Mouse (Mus musculus): ENCODE measurements around the gene Kirrel3. TPM values are rescaled to one million over a fixed set of nuclear protein-coding genes. Genes with fewer than 3 reads are reported as not detected.

The Kirrel3 gene
- polyA plus RNA-seq, 1 experiment, result not detected

DNA sequence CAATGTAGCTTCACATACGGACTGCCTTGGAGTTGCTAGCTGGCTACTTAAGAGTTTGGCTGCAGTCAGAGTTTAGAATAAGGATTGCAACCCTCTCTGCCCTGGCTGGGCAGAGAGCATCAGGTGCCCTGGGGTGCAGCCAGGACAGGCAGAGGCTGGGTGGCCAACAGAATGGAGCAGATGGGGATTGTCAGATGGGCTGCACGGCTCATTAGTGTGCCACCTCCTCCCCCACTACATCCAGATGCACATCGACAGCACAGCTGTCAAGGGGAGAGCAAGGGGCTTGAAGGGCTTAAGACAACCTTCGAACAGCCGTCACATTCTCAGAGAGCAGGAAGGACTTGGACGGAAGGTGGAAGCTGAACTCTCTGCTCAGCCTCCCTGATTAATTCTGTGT is 177.7 kb downstream of the Kirrel3 start:
- H3K4me1 ChIP-seq (ENCODE audit: control insufficient read depth, insufficient read depth, insufficient read length, low read length), result no peaks in the 10 kb centered on the region
- H3K4me3 ChIP-seq (ENCODE audit: insufficient read depth, low read depth, low read length), result no peak overlapping the region
- no peak overlapping the region for H3K27ac ChIP-seq (replicated peaks; ENCODE audit: low read depth, low read length)

- Histone ChIP-seq H3K27ac (replicated peaks; ENCODE audit: low read depth, low read length) (no peak overlapping the region), H3K4me1 (ENCODE audit: control insufficient read depth, insufficient read depth, insufficient read length, low read length) (no peaks in the 10 kb centered on the region), H3K4me3 (ENCODE audit: insufficient read depth, low read depth, low read length) (no peak overlapping the region)
Measured at GRCm38 (mm10) chr9:34665361-34666129, 179.9 kb downstream of the Kirrel3 start.

GRCm38 (mm10) chr9:34667182-34667581 is 181.5 kb downstream of the Kirrel3 start:
- H3K4me3 ChIP-seq (ENCODE audit: insufficient read depth, low read depth, low read length), result no peak overlapping the region
- H3K27ac ChIP-seq (replicated peaks; ENCODE audit: low read depth, low read length), result no peak overlapping the region
- no peaks in the 10 kb centered on the region for H3K4me1 ChIP-seq (ENCODE audit: control insufficient read depth, insufficient read depth, insufficient read length, low read length)

GRCm38 (mm10) chr9:34670906-34671305 is 185.2 kb downstream of the Kirrel3 start:
- Histone ChIP-seq H3K4me1 (ENCODE audit: control insufficient read depth, insufficient read depth, insufficient read length, low read length) (no peaks in the 10 kb centered on the region), H3K27ac (replicated peaks; ENCODE audit: low read depth, low read length) (no peak overlapping the region), H3K4me3 (ENCODE audit: insufficient read depth, low read depth, low read length) (no peak overlapping the region)

DNA sequence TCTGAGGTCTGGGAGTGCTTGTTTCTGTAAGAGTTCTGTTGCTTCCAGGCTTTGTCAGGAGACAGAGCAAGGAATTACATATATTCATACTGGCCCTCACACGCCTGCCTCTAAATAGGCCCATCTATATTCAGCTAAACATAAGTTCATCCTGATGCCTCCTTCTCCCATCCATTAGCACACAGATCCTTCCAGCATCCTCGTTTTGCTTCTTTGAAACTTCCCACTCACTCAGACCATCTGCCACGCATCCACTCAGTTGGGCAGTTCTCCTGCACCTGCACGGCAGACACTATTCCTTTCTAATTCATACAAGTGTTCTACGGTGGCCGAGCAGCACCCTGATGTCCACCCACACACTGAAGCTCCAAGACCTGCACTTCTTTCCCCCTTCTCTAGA is 201.1 kb downstream of the Kirrel3 start:
- H3K27ac ChIP-seq (replicated peaks; ENCODE audit: low read depth, low read length), result no peak overlapping the region
- no peak overlapping the region for H3K4me3 ChIP-seq (ENCODE audit: insufficient read depth, low read depth, low read length)
- H3K4me1 ChIP-seq (ENCODE audit: control insufficient read depth, insufficient read depth, insufficient read length, low read length), result no peaks in the 10 kb centered on the region

DNA sequence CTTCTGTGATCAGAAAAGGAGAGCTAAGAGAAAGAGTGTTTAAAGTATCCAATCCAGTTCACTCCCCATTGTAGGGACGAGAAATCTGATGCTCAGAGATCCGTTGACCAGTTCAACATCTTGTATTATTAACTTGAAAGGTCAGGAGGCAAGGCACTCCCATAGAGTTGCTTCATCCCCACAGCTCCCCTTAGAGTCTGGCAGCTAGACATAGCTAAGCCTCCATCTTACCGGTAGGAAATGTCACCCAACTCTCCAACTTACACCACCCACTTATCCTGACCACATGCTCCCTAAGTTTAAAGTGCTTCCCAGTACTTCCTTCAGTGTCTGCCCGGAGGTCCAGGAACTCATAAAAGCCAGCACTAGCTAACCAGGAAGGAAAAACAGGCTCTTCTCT is 202.7 kb downstream of the Kirrel3 start:
- Histone ChIP-seq H3K4me3 (ENCODE audit: insufficient read depth, low read depth, low read length) (no peak overlapping the region), H3K4me1 (ENCODE audit: control insufficient read depth, insufficient read depth, insufficient read length, low read length) (no peaks in the 10 kb centered on the region), H3K27ac (replicated peaks; ENCODE audit: low read depth, low read length) (no peak overlapping the region)

GRCm38 (mm10) chr9:34689375-34689774 is 203.7 kb downstream of the Kirrel3 start:
- no peak overlapping the region for H3K27ac ChIP-seq (replicated peaks; ENCODE audit: low read depth, low read length)
- no peak overlapping the region for H3K4me3 ChIP-seq (ENCODE audit: insufficient read depth, low read depth, low read length)

GRCm38 (mm10) chr9:34695646-34696045 is 210.0 kb downstream of the Kirrel3 start:
- no peaks in the 10 kb centered on the region; the same call in 1 of the 2 replicates for H3K4me1 ChIP-seq (ENCODE audit: control insufficient read depth, insufficient read depth, insufficient read length, low read length)
- no peak overlapping the region for H3K27ac ChIP-seq (replicated peaks; ENCODE audit: low read depth, low read length)
- no peak overlapping the region for H3K4me3 ChIP-seq (ENCODE audit: insufficient read depth, low read depth, low read length)

More at GRCm38 (mm10) chr9:34689375-34689774, 203.7 kb downstream of the Kirrel3 start:
- H3K4me1 ChIP-seq (ENCODE audit: control insufficient read depth, insufficient read depth, insufficient read length, low read length), result no peaks in the 10 kb centered on the region

GRCm38 (mm10) chr9:34703547-34704300 is 218.0 kb downstream of the Kirrel3 start:
- Histone ChIP-seq H3K4me3 (ENCODE audit: insufficient read depth, low read depth, low read length) (no peak overlapping the region), H3K4me1 (ENCODE audit: control insufficient read depth, insufficient read depth, insufficient read length, low read length) (peaks cover 12% of the 10 kb centered on the region; the same call in 1 of the 2 replicates), H3K27ac (replicated peaks; ENCODE audit: low read depth, low read length) (no peak overlapping the region)

- no peak overlapping the region for H3K27ac ChIP-seq (replicated peaks; ENCODE audit: low read depth, low read length)
- no peak overlapping the region for H3K4me3 ChIP-seq (ENCODE audit: insufficient read depth, low read depth, low read length)
Measured at GRCm38 (mm10) chr9:34704357-34704756, 218.7 kb downstream of the Kirrel3 start.

DNA sequence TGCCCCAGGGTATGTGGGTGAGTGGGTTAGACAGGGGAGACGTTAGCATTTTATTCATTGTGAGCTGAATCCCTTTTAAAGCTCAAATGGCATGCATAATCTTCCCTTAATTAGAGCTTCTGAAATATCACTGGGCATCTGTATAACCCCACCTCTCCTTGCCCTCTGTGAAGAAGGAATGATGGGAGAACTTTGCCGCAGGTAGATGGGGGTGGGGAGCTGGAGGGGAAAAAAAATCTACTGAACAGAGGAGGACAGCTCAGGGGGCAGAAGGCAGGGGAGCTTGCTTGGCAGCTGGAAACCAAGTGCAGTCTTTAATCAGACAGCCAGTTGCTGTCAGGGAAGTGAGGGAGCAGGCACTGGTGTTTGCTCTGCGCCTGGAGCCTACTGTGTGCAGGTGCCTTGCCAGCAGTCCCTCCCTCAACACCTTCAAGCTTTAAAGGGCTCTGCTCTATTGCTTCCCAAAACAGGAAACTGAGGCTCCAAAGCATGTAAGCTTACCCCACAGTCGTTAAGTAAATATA is 220.7 kb downstream of the Kirrel3 start:
- Histone ChIP-seq H3K27ac (replicated peaks; ENCODE audit: low read depth, low read length) (no peak overlapping the region), H3K4me3 (ENCODE audit: insufficient read depth, low read depth, low read length) (no peak overlapping the region), H3K4me1 (ENCODE audit: control insufficient read depth, insufficient read depth, insufficient read length, low read length) (peaks cover 12% of the 10 kb centered on the region; the same call in 1 of the 2 replicates)

More at GRCm38 (mm10) chr9:34704357-34704756, 218.7 kb downstream of the Kirrel3 start:
- peaks cover 12% of the 10 kb centered on the region; the same call in 1 of the 2 replicates for H3K4me1 ChIP-seq (ENCODE audit: control insufficient read depth, insufficient read depth, insufficient read length, low read length)

DNA sequence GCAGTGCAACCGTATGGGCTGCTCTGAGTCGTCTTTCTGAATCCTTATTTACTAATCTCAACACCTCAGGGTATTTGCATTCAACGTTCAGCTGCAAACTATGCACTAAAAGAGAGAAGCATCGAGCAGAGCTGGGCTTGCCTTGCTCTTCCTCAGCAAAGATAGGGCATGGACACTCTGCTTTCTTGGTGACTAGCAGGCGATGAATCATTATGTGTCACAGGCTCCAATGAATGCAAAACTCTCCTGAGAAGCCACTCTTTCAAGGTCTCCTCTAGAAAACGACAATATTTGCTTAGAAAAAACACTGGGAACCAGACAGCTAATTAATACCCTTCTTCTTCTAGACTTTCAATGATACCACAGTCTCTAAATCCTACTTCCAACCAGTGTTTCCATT is 223.0 kb downstream of the Kirrel3 start:
- Histone ChIP-seq H3K4me1 (ENCODE audit: control insufficient read depth, insufficient read depth, insufficient read length, low read length) (peaks cover 10% of the 10 kb centered on the region; the same call in 1 of the 2 replicates), H3K27ac (replicated peaks; ENCODE audit: low read depth, low read length) (no peak overlapping the region), H3K4me3 (ENCODE audit: insufficient read depth, low read depth, low read length) (no peak overlapping the region)

DNA sequence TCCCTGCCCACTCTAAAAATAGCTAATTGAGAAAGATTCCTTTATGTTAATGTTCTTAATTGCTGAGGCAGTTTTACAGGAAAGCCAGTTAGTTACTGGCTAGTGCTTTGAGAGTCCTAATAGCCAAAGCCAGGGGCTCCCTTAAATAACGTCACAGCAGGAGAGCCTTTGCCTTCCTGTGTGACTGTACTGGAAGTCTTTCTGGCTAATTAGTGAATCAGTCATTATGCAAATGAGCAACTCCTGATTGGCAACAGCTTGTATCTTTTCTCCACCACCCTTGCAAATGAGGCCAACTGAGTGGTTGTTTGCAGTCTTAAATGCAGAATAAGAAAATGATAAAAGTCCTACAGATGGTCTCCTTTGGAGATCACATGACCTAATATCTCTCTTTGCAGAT is 226.3 kb downstream of the Kirrel3 start:
- no peak overlapping the region for H3K27ac ChIP-seq (replicated peaks; ENCODE audit: low read depth, low read length)
- no peaks in the 10 kb centered on the region for H3K4me1 ChIP-seq (ENCODE audit: control insufficient read depth, insufficient read depth, insufficient read length, low read length)
- H3K4me3 ChIP-seq (ENCODE audit: insufficient read depth, low read depth, low read length), result no peak overlapping the region

GRCm38 (mm10) chr9:34712996-34713395 is 227.3 kb downstream of the Kirrel3 start:
- no peak overlapping the region for H3K27ac ChIP-seq (replicated peaks; ENCODE audit: low read depth, low read length)
- H3K4me3 ChIP-seq (ENCODE audit: insufficient read depth, low read depth, low read length), result no peak overlapping the region
- H3K4me1 ChIP-seq (ENCODE audit: control insufficient read depth, insufficient read depth, insufficient read length, low read length), result no peaks in the 10 kb centered on the region

DNA sequence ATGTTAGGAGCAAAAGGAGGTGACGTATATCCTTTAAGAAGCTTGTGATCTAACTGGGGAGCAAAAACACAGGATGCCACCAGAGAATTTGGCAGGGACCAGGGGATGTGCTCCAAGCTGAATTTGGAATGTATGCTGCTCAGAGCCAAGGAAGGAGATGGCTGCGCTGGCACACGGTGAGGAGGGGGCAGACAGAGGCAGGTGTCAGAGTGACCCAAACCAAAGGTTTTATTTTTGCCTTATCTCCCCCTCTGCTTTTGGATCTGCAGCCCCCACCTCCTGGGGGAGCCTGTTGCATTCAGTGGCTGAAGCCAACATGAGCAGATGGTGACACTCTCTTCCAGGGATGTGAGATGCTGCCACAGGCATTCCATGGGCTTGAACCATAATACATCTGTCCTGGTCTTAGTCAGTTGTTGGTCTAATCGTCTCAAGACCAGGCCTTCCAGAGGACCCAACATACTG is 227.8 kb downstream of the Kirrel3 start:
- H3K4me1 ChIP-seq (ENCODE audit: control insufficient read depth, insufficient read depth, insufficient read length, low read length), result no peaks in the 10 kb centered on the region
- no peak overlapping the region for H3K4me3 ChIP-seq (ENCODE audit: insufficient read depth, low read depth, low read length)
- H3K27ac ChIP-seq (replicated peaks; ENCODE audit: low read depth, low read length), result no peak overlapping the region

Measured in brown adipose tissue, adult 24 weeks (tissue).